Mouse (Mus musculus) yolk sac, embryonic 10.5 days (tissue): ENCODE data around the gene Chil1.

Experiments
- DNase-seq: peaks from one replicate; pipeline ENCODE4 v3.0.0-alpha.2; 2017; ENCODE audit warnings: low spot score

The Chil1 gene

GRCm38 (mm10) chr1:134168985-134169697 is 12.8 kb upstream of the Chil1 start:
- DNase-seq, result no peak

DNA sequence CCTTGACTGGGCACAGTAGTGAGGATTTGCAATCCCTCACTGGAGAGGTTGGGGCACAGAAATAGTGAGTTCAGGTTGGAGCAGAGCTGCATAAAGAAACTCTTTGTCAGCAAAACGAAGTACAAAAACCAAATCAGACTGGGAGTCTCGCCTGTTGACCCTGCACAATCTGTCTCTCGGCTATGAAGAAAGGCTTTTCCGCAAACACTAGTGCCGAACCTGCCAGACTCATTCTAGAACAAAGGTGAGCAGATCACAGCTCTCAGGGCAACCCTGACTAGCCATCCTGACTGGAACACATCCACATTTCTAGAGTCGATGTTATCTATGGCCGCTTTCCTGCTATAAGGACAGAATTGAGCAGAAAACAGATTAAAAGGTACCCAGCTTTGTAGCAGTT is 8.9 kb upstream of the Chil1 start:
- DNase-seq, result no peak

DNA sequence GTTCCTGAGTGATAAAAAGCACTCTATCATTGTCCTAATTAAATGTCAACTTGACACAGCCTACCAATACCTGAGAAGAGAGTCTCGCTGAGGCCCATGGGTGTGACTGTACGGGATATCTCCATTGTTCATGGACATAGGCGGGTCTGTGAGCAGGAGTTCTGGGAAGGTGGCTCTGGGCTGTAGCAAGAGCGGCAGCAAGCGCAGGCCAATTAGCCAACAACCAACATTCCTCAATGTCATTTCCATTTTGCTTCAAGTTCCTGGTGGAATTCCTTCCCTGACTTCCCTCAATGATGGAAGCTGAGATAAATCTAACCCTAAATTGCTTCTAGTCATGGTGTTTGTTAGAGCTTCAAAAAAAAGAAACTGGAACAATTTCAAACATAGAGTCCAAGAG is 4.0 kb upstream of the Chil1 start:
- DNase-seq, result no peak

GRCm38 (mm10) chr1:134184089-134184488 is 2.1 kb downstream of the Chil1 start:
- DNase-seq, result no peak

- no peak for DNase-seq
Measured at GRCm38 (mm10) chr1:134188217-134188616, 6.2 kb downstream of the Chil1 start.

- no peak for DNase-seq
Measured at GRCm38 (mm10) chr1:134188989-134189729, 7.2 kb downstream of the Chil1 start.

- no peak for DNase-seq
Measured at GRCm38 (mm10) chr1:134191192-134191591, 9.2 kb downstream of the Chil1 start.

DNA sequence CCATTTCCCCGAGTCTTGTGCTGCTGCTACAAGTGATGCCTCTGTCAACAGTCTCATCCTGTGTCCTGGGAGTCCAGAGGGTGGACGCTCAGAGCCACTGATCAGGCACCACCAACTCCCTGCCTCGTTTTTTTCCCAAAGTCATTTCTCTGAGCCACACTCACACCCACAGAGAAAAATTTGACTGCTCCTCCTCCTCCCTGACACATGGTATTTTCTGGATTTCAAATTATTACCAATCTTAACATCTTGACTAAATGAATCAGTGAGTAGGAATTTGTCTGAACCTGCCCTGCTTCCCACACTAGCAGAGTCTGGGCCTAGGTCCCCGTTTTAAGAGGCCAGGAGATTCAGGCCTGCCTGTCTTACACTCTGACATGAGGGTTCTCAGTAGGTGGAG is 10.0 kb downstream of the Chil1 start:
- DNase-seq, result no peak

- no peak for DNase-seq
Measured at GRCm38 (mm10) chr1:134193126-134193525, 11.2 kb downstream of the Chil1 start, which contains the start of gene Mybph. Mybph (plus strand) TSS chr1:134193448.

DNA sequence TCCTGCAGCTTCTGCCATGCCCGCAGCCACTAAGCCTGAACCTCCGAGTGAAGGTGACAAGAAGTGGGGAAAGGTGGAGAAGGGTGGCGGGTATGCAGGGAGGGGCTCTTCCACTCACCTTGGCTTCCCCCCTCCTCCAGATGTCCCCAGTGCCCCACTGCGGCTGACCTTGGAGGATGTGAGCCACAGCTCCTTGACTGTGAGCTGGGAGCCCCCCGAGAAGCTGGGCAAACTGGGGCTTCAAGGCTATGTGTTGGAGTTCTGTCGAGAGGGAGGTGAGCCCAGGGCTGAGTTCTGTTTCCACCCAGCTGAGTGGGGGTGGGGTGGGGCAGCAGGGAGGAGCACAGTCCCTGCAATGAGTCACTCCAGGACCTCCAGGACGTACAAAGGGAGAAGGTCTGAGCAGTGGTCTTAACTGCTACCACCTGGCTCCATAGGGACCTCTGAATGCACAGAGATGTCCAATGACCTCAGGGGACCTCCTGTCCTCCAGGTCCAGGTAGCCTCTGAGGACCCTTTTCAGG is 11.8 kb downstream of the Chil1 start:
- DNase-seq, result no peak

DNA sequence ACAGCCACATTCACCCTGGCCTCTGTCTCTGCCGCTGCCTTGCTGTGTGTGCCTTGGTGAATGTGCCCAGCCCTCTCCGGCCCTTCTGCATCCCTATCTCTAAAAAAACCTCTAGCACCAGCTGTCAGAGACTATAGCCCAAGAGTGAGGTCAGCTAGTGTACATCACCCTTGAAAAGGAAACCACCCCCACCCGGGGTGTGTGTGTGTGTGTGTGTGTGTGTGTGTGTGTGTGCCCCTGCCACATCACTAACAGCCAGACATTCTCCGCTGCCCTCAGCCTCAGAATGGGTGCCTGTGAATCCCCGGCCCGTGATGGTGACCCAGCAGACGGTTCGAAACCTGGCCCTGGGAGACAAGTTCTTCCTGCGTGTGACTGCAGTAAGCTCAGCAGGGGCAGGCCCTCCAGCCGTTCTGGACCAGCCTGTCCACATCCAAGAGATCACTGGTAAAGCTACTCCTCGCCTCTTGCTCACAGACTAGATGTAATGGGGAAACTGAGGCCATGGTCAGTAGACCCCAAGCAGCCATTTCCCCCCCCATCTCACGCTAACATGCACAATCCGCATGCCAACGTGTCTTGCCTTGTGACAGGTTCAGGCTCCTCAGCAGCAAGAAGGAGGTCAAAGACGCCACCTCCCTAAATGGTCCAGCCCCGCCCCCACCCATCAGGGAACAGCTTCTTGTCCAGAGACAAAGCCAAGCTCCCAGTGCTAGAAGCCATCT is 12.5 kb downstream of the Chil1 start:
- DNase-seq, result no peak

DNA sequence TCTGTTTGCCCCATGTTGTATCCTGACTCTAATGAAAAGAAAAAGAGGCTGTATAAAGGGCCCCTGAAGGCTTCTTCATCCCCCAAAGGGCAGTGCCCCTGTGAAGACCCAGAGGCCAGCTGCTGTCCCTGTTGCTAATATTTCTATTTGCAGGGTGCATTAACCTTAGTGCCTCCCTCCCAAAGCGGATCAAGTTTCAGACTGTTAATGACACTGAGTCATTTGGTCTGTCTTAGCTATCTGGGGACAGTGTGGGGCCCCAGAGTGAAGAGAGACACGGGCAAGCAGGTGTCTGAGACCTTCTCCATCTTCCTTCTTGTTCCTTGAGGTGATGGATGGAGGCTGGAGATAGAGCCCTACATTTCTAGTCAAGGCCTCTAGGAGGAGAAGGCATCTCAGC is 13.1 kb downstream of the Chil1 start:
- DNase-seq, result no peak

DNA sequence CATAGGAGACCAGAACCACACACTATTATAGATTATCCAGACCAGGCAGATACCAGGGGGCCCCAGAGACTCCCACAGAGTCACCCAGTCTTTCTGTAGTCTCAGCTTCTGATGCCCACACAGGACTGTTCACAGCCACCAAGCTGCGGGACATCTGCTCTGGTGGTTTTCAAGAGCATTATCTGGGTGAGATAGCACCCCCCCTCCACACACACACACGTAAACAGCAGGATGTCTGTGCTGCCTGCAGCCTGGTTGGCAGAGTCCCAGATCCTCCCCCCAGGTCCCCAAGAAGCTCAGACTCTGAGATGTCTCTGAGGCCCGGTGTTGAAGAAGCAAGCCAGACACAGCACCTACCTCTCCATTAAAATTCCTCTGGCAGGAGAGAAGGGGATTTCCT is 13.6 kb downstream of the Chil1 start:
- DNase-seq, result no peak

- no peak for DNase-seq
Measured at GRCm38 (mm10) chr1:134195979-134196378, 14.0 kb downstream of the Chil1 start.

DNA sequence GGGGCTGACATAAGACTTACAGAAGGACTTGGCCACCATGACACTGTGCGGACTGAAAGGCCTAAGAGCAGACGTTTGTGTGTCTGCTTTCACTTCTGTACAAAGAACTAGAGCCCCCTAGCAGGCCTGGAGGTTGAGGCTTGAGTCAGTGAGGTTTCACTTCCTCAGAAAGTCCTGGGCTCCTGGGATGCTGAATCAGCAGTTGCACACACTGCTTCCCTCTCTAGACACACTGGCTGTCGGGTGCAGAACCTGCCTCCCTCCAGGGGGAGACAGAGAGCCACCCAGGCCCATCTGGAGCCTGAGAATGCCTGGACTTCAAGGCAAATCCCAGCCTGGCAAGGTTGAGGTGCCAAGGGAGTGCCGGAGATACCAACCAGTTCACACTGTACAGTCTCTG is 14.4 kb downstream of the Chil1 start:
- DNase-seq, result no peak

- DNase-seq, result no peak
Measured at GRCm38 (mm10) chr1:134197325-134197982, 15.5 kb downstream of the Chil1 start.

DNA sequence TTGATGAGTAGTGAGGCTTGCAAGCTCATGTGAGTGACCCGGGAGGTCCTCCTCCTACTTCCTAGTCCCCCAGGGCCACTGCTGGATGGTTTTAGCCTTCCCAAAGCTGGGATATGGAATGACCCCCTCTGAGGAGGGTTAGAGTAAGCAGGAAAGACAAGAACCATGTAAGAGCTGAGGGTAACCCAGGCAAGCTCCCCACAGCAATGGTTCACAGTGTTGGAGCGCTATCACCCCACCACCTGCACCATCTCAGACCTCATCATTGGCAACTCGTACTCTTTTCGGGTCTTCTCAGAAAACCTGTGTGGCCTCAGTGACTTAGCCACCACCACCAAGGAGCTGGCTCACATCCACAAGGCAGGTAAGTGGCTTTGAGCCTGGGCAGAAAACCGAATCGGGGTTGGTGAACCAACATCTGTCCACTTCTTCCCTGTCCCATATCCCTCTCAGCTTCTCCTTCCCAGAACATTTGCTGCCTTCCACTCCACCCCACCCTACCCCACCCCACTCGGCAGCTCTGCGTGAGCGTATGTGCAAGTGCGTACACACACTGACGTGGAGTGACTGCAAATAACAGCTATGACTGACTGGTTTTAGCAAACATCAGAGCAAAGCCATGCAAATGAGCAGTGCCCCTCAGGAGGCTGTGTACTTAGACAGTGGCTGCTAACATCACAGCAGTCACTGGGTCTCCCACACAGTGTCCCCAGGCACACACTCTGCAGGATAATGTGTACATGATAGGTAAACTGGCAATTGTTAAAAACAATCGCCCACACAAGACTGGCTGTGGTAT is 16.4 kb downstream of the Chil1 start:
- DNase-seq, result no peak

DNA sequence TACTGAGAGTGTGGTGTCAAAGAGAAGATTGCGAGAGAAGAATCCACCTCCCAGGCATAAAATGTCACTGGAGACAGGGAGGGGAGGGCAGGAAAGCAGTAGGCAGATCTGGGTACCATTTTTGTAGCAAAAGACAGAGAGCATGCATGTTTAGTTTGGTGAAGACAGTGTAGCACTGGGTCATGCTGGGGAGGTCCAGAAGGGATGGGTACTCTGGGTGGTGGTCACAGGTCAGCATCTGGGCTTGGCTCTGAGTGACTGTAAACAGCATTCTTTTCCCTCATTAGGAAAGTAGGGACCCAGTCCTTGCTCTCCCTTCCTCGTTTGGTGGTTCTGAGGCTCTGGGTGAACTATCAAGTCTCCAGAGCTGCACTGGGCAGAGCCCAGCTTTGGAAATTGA is 18.5 kb downstream of the Chil1 start:
- DNase-seq, result no peak

- DNase-seq, result no peak
Measured at GRCm38 (mm10) chr1:134200998-134201686, 19.2 kb downstream of the Chil1 start.

- no peak for DNase-seq
Measured at GRCm38 (mm10) chr1:134201751-134202420, 19.9 kb downstream of the Chil1 start.
